Mouse (Mus musculus) cortical plate, adult 2 months (tissue): ENCODE results near the gene Endog.

Source experiments
- CTCF ChIP-seq: fragments of 200-500 bp; IDR thresholded peaks from 2 replicates; pipeline ENCODE4 v1.5.1; 2011; ENCODE audit warnings: mild to moderate bottlenecking, control low read depth, low read length; ENCODE audit not compliant: insufficient read depth; ENCODE audit errors: extremely low read depth
- POLR2A ChIP-seq: fragments of 200-500 bp; IDR thresholded peaks from 2 replicates; pipeline ENCODE4 v1.6.1; 2011; ENCODE audit warnings: mild to moderate bottlenecking, low read length, control low read depth; ENCODE audit not compliant: insufficient read depth; ENCODE audit errors: extremely low read depth

GRCm38 (mm10) chr2:30185681-30186080, 14.4 kb downstream of the Endog start:
- TF ChIP-seq CTCF = no peak
- TF ChIP-seq POLR2A = no peak
